Mouse (Mus musculus) neural tube, embryonic 10.5 days (tissue): ENCODE data around the gene Vmn1r36.
"Not testable (repeated sequence)": the region's sequence is repeated elsewhere in the genome, so short reads cannot be mapped to it uniquely, and the experiment has no call there.

Experiments
- DNase-seq: peaks from one replicate; pipeline ENCODE4 v3.0.0-alpha.2; 2017; ENCODE audit warnings: low spot score; ENCODE audit errors: extremely low spot score

The Vmn1r36 gene

GRCm38 (mm10) chr6:66719068-66719467 is at the start of gene Vmn1r36:
TSS of gene Vmn1r36 (minus strand) at chr6:66719168.
- DNase-seq, result not testable (repeated sequence)

- DNase-seq, result not testable (repeated sequence)
These were observed 10.1 kb upstream of the Vmn1r36 start, which contains the start of gene Vmn1r37 for GRCm38 (mm10) chr6:66729082-66729481. TSS of gene Vmn1r37 (plus strand) at chr6:66729382.

DNA sequence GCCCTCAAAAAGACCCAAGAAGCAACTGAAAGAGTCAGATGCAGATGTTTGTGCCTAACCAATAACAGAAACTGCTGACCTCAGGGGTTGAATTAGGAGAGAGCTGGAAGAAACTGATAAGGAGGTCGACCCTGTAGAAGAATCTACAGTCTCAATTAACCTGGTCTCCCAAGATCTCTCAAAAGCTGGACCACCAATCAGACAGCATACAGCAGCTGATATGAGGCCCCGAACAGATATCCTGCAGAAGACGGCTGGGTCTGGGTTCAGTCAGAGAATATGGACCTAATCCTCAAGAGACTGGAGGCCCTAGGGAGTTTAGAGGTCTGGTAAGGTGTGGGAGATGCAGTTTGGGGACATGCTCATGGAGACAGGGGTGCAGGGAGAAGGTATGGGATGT is 5.1 kb downstream of the Vmn1r36 start:
- DNase-seq, result no peak

- no peak for DNase-seq
These were observed 10.1 kb downstream of the Vmn1r36 start for GRCm38 (mm10) chr6:66708901-66709300.

GRCm38 (mm10) chr6:66685806-66686205 is 33.2 kb downstream of the Vmn1r36 start, which contains the start of gene Vmn1r35:
TSS of gene Vmn1r35 (minus strand) at chr6:66685906.
- no peak for DNase-seq
